Mouse (Mus musculus) embryonic fibroblast, embryonic 13.5 days (primary cell): ENCODE results near the gene Lin7c.

ENCODE experiments used
- CTCF ChIP-seq: IDR thresholded peaks from 2 replicates; pipeline ENCODE4 v1.5.1; 2011; ENCODE audit warnings: mild to moderate bottlenecking, control low read depth, low read length, moderate library complexity, borderline replicate concordance; ENCODE audit not compliant: insufficient read depth
- POLR2A ChIP-seq: IDR thresholded peaks from 2 replicates; pipeline ENCODE4 v1.6.1; 2011; ENCODE audit warnings: low read depth, mild to moderate bottlenecking, control low read depth, low read length, moderate library complexity

GRCm38 (mm10) chr2:109884507-109884906, 6.1 kb upstream of the Lin7c start:
- TF ChIP-seq CTCF (no peak), POLR2A (no peak)
